Mouse (Mus musculus) thymus, adult 2 months (tissue): ENCODE data around the gene Hk2.

Experiments used
- CTCF ChIP-seq: fragments of 200-500 bp; IDR thresholded peaks from 2 replicates; pipeline ENCODE4 v1.5.1; 2012; ENCODE audit warnings: mild to moderate bottlenecking, control low read depth, low read length, moderate library complexity, borderline replicate concordance; ENCODE audit not compliant: control insufficient read depth, poor library complexity, insufficient read depth; ENCODE audit errors: extremely low read depth
- POLR2A ChIP-seq: fragments of 200-500 bp; IDR thresholded peaks from 2 replicates; pipeline ENCODE4 v1.6.1; 2012; ENCODE audit warnings: mild to moderate bottlenecking, low read length, control low read depth, moderate library complexity; ENCODE audit not compliant: control insufficient read depth, poor library complexity, insufficient read depth; ENCODE audit errors: extremely low read depth

GRCm38 (mm10) chr6:82797300-82797839 is 23.1 kb upstream of the Hk2 start:
- TF ChIP-seq POLR2A: no peak
- TF ChIP-seq CTCF: no peak
